Mouse (Mus musculus) urinary bladder, postnatal 36 days (tissue): Measurements from ENCODE around the gene Gm20909.
"Not testable (repeated sequence)": the region's sequence is repeated elsewhere in the genome, so short reads cannot be mapped to it uniquely, and the experiment has no call there.

Experiments
- DNase-seq, 2 experiments: peaks; one replicate each; pipeline ENCODE4 v3.0.0; 2022; ENCODE audit warnings: low spot score in 2 of 2, mixed read lengths in 1 of 2

Gene Gm20909

DNA sequence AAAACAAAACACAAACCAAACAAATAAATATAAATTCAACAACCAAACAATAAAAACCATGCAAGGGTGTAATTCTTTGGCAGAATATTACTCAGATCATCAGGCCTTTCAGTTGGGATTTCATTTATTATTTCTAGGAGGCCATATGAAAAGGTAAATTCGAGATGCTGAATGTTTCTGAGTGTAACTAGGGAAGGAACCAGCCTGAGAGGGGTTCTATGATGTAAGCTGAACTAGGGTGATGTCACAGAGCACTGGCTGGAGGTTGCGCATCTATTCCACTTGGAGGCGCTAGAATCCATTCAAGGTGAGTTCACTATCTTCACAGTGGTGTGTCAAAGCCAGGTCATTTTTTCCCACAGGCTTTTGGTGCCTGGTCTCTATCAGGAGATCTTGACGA lies at the start of gene Gm20909:
Gm20909 (plus strand) TSS at position 301 of the 400 bp plus-strand sequence.
- DNase-seq: not testable (repeated sequence)
